Mouse (Mus musculus) small intestine, adult 10 weeks (tissue): ENCODE measurements around the gene Dcx. TPM values are rescaled to one million over a fixed set of nuclear protein-coding genes. Genes with fewer than 3 reads are reported as not detected.

ENCODE experiments used
- polyA plus RNA-seq: library from polyadenylated mRNA; stranded (reverse); fragments of 350-450 nt; fragmentation: Illumina TruSeq; extraction: RNeasy Lipid Tissue Mini Kit (QIAGEN cat#74804); gene quantifications from one replicate; pipeline ENCODE4 v1.2.3, GENCODE M21; 2014; ENCODE audit warnings: low replicate concordance

Dcx gene
- 0.11 TPM for polyA plus RNA-seq

GRCm38 (mm10) chrX:143932958-143933357 is at the start of gene Dcx:
Gene Dcx, minus strand, starts transcription at chrX:143933311.

GRCm38 (mm10) chrX:143827212-143827611 is 105.9 kb downstream of the Dcx start, which contains the start of gene Capn6:
Gene Capn6, minus strand, starts transcription at chrX:143827414.

Other genes with a start within 250 kb of the Dcx start
- gene Capn6, start 105.9 kb downstream of the Dcx start, polyA plus RNA-seq = 0.33 TPM
- gene A730046J19Rik, start 220.4 kb upstream of the Dcx start, polyA plus RNA-seq = not detected